Mouse (Mus musculus): ENCODE measurements around the gene Tmprss4.

The Tmprss4 gene

DNA sequence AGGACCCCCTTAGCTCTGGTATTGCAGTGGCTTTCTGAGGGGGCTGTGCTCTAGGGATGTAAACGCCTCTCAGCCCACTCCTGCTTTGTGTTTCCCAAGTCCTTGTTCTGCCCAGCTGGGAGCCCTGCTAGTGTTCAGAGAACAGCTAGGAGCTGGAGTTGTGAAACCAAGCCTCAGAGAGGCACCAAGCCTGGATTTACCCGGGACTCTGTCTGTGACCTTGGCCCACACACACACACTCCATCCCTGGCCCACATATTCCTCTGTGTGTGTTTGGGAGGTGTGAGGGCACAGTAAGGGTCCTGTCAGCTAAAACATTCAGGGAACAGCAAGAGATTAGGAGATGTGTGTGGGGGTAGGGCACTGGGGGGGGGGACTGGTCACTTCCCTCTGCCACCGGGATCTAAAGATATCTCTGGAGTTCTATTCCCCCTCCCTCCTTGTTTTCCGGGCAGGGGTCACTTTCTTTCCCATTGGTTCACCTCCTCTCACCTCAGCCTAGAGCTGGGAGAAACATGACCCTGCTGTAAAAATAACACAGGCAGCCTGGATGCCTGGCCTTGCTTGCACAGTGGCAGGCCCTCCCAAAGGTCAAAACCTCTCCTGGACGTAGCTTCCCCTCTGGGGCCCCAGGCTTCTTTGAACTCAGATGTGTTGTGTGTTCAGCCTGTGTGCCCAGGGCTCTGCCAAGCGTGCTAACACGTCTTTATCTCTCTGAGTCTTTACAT, 67.3 kb downstream of the Tmprss4 start:
- DNase-seq: no peak

DNA sequence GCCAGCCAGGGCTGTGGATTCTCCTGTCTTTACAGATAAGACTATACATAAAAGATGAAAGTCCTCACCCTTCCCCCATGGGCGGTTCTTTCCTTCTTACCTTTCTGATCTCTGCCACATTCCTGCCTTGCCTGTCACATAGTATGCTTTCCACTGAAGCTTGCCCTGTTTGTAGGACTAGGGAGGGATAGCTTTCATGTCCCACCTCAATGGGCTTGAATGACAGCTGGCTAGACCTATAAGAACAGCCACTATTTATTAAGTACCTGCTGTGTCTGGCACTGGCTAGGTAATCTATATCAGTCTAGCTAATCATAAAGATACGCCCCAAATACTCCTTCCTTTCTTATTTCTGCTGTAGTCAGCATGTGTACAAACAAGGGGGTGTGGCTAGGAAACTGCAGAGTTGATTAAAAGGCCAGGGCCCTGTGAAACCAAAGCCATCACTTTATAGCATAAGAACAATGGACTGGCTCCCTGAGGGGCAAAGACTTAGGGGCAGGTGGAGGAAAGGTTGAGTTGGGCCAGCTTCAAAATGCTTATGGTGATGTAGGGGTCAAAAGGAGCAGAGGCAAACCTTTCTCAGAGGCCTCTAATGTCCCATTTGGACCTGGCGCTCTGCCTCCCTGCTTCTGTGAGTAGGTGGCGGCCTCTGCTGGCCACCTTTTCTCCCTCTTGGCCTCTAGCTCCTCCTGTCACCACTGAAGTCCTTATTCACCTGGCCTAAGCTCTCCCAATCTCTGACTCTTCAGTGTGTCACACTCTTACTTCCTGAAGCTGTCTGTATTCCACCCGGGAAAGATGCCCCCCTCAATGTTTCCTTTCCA, 70.2 kb downstream of the Tmprss4 start:
- DNase-seq: peak; percentile 80

DNA sequence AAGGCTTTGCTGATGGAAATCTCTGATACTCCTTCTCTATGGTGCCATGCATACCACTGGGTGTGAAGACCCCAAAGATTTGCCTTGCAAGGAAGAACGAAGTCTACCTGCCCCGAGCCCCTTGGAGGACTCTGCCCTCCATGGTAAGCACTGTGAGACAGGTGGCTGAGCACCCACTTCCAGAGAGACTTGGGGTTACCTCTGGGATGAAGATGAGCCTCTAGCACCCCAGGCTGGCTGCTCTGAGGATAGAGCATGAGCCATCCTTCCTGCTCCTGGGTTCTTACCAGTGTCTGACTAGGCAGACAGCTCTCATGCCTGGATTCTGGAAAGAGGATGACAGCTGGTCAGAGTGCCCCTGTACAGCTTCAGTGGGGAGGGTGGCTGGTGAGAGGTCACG, 73.8 kb downstream of the Tmprss4 start:
- DNase-seq: no peak

DNA sequence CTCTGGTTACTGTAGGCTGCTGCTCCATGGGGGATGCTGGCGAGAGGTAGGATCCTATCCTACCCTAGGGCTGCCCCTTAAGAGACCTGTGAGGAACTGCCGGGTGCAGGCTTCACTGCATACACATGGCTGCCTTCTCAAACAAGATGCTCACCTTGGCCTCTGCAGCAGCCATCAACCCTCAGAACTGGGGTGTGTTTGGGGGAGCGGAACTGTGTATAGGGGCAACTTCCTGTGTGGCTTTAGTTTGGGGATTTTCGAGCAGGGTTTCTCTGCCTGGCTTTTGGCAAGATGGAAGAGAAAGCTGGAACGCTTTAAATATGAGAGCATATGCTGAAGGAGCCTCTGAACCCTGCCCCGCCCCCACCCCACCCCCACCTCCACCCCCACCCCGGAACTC, 77.0 kb downstream of the Tmprss4 start:
- no peak for DNase-seq

DNA sequence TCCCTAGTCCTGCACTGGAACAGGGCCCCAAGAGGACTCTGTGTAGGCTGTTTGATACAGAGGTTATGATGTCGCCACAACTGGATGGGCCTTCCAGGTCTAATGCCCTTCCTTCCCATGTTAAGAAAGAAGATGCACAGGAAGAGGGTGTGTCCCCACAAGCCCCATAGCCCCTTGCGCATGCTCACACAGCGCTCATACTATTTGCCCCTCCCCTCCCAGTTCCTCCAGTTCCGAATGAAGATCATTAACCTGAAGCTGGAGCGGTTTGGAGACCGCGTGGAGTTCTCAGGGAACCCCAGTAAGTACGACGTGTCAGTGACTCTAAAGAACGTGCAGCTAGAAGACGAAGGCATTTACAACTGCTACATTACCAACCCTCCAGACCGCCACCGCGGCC, 78.7 kb downstream of the Tmprss4 start:
- DNase-seq: no peak

Measured in cerebellum, adult 9-11 months (tissue).